Mouse (Mus musculus) heart, adult 11 months (tissue): Measurements from ENCODE around the gene Gpr162.
A peak's percentile ranks its signal among the peaks of the same experiment; 100 is the strongest.
"Not testable (repeated sequence)": the region's sequence is repeated elsewhere in the genome, so short reads cannot be mapped to it uniquely, and the experiment has no call there.

Experiments used
- DNase-seq: peaks from one replicate; pipeline ENCODE4 v3.0.0; 2022

The Gpr162 gene

DNA sequence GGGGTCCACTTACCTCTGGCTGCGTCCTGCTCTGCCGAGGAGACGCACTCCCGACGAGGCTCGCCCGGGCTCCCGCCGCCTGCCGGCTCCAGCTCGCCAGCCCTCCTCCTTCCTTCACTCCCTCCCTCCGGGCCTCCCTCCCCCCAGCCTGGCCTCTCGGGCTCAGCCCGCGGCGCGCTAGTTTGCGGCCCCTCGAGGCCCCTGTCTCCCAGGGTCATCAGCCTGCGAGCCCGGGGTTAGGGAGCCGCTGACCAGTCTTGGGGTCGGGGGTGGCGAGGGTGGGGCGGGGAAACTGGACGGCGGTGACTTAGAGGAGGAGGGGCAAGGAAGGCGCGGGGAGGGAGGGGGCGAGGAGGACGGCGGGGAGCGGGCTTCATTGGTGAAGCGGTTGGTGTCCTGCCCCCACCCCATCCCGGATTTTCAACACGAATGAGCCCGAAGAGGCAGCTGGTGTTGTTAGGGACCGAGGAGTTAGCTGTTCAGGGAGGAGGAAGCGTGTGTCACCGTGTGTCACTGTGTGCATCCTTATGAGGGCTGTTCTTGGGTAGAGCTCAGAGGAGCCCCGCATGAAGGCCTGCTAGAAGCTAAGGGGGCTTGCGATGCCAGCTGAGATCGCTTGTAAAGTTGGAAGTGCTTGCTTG is at the start of gene Gpr162:
Gpr162 (minus strand) TSS at position 326 of the 641 bp plus-strand sequence.
- DNase-seq, result peak; percentile 95

DNA sequence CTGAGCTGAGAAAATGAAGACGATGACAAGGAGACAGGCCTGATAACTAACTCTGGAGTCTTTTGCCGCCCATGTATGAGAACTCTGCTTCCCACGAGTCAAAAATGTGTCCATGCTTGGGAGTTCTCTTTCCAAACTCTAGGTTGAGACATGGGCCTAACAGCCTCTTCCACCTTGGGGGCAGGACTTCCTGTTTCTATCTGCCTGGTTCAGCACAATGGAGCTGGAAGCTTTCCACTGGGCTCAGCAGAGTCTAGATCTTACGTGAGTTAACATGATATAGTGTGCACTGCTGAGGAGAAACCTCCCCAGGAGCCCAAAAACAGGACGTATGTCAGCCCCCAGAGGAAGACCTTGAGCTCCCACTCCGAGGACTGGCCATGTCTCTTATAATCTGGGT is 49.4 kb upstream of the Gpr162 start:
- DNase-seq, result no peak

DNA sequence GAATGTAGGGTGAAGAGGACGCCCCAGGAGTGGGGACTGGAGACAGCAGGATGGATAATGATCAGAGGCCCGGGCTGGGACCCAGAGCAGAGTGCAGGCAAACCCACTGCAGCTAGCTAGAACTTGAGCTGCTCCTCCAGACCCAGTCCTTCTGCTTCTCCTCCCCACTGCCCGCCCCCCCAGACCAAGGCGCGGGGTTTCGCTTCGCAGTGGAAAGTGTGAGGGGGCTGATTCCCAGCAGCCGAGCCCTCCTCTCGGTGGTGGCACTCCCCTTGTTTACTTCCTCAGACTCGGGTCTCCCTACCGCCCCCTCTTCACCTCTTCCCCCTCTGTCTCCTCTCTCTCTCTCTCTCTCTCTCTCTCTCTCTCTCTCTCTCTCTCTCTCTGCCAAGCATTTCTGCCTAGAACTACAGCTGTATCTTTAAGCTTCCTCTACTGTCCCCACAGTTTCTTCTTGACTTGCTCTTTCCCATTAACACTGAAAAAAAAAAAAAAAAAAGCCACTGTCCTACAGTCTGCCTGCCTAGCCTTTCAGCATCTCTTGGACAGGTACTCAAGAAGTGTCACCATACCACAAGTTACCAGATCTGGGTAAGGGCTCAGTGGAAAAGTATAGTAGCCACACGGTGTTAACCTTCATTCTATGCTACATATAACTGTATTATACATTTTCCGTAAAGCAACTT is 47.9 kb upstream of the Gpr162 start, which contains the start of gene Lag3:
Lag3 (minus strand) TSS at position 173 of the 686 bp plus-strand sequence.
- DNase-seq, result no peak

DNA sequence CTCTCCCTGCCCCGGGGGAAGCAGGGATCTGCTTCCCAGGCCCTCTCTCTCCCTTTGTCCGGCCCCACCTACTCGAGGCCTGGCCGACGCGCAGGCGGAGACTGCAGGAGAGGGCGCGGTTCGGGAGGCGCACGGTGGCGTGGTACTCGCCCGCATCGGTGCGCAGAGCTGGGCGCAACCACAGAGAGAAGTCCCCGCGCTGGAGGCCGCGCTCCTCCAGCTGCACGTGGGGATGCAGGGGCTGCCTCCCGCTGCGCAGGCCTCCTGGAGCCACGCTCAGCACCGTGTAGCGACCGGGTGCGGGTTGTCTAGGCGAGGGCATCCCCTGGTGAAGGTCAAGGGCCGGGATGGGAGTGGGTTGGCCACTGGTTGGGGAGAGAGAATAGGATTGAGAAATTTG is 46.2 kb upstream of the Gpr162 start:
- DNase-seq, result no peak

DNA sequence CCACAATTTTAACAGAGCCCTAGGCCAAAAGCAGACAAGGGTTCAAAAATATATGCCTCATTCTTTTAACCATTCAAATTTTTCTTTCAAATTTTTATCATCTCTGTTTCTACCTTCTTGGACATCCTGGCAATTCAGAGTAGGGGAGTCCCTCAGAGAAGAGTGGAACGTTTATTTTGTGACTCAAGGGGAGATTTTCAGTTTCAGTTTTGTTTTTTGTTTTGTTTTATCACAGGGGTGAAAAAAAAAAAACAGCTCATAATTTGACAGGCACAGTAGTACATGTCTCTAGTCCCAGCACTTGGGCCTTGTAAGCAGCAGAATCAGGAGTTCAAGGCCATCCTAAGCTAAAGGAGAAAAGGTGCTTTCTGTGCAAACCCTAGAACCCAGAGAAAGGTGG is 44.0 kb upstream of the Gpr162 start:
- no peak for DNase-seq

DNA sequence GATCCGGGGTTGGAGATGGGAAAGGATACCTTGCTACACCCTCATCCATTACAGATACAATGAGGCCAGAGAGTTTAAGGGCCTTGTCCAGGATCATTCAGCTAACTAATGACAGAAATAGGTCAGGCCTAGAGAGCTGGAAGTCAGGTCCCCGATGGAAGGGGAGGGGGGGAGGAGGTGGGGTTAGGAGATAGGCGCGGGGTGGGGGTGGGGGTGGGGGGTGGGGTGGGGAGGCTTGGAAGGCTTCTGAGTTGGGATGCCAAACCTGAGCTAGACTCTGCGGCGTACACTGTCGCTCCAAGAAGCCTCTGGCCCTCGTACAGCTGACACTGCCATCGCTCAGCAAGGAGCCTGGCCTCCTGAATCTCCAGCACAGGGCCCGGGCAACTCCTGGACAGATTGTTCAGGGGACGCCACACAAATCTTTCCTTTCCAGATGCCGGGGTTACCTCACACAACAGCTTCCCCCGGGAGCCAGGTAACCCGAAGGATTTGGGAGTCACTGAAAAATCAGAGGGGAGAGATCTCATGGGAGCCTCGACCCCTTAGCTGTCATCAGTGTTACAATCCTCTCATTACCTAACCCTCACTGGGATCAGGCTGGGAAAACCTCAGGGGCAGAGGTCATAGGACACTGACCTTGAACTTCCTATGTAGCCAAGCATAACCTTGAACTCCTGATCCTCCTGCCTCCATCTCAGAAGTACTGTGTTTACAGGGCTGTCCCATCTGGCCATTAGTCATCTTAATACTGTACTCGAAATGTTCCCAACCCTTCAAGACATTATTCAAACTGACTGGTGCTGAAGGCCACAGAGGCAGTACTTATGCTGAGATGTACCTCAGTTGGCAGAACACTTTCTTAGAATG is 41.4 kb upstream of the Gpr162 start:
- DNase-seq, result no peak

DNA sequence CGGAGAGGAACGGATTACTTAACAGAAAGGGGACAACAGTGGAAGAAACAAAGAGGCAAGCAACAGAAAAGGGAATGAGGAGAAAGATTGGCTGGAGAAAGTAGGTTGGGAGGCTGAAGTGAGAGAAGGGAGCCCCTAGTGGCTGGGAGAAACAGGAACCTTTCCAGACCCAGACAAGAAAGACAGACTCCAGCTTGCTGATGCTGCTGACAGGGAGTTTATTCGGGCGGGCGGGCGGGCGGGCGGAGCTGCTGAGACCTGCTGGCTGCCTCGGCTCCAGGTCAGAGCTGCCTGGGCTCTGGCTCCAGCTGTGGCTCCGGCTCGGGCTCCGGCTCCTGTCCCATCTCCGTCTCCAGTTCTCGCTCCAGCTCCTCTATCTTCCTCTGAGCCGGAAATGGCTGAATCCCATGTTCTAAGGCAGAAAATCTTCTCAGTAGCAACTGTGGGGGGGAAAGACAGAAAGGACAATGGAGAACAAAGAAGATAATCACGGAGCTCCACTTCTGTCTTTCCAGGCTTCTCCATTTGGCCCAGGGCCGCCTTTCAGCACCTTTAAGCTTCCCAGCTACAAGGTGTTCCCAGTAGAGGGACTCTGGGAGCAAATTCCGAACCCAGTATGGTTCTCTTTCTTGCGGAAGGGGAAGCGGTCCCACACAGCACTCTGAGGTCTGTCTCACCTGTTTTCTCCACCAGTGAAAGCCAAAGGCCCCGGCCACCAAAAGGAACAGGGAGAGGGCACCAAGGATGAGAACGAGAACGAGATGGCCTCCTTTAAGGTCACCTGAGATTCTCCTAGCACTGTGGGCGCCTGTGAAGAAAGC is 40.6 kb upstream of the Gpr162 start:
- DNase-seq, result peak; percentile 98

DNA sequence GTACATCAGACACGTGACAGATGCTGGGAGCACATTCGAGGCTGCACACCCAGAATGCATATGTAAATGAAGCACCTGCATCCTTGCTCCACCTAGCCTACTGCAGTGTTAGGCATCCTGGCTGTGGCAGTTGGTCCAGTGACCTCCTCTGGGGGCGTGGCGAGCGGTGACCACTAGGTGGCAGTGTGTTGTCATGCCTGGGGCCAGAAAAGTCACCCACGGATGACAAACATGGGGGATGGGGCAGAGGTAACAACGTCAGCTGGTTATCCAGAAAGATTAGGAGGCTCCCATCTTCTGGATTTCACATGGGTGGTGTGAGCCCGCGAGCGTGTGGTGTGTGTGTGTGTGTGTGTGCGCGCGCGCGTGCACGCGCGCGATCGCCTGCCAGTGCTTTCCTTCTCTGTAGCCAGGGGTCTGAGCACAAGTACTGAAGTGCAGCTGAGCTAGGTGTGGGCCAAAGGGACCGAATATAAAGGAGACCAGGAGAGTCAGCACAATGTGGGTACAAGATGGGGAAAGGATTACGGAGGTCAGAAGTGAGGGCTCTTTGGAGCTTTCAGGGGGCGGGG is 39.9 kb upstream of the Gpr162 start:
- peak; percentile 99 for DNase-seq

DNA sequence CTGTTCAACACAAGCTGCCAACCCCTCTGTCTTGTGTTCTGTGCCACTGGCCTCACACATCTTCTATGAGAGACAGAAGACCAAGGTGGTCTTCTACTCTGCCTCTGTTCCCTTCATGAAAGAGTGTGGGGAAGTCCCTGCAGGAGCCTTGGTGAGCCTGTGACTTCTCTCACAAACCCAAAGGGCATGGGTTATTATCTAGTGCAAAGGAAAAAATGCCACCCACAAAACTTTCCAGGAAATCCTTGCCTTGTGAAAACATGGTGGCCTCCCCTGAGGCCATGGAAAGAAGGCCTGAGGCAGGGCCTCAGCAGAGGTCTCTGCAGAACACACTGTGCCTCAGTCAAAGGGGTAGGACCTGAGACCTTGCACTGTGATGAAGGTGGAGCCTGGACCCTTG is 38.1 kb upstream of the Gpr162 start:
- DNase-seq, result no peak

DNA sequence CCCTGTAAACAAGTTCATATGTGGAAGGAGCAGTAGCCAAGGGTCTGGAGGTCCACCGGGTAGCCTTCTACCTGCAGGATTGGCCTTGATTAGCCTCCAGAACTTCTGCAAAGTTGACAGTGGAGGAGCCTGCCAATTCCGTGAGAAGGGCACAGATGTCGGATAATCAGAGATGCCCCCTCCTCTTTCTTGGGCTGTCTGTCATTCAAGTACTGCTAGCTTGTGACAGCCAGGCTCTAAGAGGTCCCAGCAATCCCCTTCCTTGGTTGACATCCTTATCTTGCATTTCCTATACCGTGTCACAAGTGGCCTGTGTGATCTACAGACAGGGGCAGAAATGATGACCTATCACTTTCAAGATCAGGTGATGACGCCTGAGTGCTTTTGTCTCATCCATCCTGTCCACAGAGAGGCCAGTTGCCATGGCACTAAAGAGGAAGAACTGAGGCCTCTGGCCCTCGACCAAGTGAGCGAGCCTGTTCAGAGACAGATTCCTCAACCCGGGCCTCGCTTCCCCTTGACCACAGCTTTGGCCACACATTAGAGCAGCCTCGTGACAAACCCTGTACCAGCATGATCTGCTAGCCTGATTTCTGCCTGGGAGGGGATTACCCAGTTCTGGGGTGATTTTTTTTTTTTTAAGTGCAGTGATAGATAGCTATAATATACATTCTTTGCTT is 37.2 kb upstream of the Gpr162 start:
- peak; percentile 98 for DNase-seq

DNA sequence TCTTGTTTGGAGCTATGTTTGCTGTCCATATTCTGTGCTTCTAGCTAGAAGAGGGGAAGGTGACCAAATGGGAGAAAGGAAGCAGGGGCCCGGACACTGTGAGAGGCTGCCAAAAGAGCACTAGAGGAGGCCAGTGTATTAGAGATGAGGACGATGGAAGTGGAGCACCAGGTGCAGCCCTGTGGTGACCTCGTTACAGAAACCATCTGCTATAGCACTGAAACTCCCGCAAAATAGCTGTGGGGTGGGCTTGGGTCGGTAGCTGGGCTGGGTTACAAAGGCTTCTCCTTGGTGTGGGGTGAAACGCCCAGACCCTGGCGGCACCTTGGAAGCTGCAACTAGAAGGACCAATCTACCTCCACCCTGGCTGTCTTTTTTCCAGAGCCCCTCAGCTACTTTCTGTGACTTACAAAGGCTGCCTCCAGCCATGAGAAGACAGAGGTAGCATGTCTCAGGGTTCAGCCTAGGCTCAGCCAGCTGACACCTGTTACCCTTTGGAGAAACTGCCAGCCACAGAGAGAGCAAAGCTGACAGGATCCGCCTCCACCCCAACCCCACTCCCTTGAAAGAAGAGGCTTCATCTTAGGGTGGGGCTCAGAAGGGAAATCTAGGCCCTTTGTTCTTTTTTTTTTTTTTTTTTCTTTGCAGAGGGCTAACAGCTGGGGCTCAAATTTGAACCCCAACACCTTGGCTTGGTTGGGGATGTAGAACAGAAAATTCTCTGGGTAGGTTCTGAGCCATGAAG is 36.4 kb upstream of the Gpr162 start:
- DNase-seq, result no peak

DNA sequence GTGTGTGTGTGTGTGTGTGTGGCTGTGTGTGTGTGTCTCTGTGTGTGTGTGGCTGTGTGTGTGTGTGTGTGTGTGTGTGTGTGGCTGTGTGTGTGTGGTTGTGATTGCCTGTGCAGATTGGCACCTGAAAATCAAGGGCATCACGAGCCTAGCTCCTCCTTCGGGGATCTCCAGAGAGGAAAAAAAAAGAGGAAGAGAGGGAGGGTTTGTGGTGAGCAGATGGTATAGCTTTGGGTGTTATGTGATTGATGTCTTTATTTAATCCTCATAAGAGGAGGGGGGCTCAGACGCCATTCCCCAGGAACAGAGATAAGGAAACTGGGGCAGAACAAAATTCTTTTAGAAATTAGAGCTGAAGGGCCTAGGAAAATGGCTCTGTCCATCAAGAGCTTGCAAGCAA is 34.6 kb upstream of the Gpr162 start:
- DNase-seq, result no peak

DNA sequence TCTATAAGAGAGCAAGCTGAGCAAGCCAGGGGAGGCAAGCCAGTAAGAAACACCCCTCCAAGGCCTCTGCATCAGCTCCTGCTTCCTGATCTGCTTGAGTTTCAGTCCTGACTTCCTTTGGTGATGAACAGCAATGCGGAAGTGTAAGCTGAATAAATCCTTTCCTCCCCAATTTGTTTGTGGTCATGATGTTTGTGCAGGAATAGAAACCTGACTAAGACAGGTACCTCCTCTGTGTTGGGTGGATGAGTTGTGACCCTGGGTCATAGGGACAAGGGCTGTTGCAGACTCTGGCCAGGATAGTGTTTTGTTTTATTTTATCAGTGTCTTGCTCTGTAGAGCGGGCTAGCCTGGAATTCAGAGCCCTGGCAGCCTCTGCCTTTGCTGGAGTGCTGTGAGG is 30.3 kb upstream of the Gpr162 start:
- DNase-seq, result not testable (repeated sequence)

DNA sequence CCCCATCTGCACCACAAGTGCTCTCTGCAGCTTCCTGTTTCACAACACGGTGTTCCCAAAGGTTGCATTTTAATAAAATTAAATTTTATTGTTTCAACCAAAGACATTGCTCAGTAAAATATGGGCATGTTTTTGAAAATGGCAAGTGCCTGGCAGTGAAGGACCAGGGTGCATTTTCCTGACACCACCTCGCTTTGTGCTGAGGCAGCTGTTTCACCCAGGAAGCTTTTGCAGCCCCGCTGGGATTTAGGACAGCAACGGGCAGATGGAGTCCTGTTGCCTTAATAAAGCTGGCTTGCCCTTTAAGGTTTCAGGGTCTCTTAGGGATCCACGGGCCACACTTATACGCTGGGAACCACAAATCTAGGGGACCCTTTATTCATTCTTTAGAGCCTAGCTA is 27.2 kb upstream of the Gpr162 start:
- no peak for DNase-seq

DNA sequence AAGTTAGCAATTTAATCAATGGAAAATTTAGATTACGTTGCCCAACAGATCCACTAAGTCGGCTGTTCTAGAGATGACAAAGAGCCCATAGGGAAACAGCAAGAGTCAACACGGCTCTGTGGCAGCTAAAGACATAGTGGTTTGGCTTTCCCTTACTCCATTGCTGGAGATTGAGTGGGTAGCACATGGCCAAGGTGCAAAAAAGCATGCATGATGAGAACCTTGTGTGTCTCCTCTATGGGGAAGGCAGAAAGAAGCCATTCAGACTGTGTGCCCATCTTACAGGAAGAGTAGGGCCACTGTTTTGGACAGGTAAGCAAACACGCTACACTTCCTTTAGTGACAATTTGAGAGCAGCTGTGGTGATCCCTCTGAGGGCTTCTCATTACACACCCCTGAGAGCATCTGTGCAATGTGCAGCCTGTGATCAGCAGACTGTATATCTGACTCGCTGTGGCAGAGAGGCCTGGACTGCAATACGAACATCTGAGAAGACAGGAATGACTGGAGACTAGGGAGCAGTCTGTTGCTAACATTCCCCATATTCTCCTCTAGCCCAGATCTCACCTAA is 24.9 kb upstream of the Gpr162 start:
- no peak for DNase-seq

DNA sequence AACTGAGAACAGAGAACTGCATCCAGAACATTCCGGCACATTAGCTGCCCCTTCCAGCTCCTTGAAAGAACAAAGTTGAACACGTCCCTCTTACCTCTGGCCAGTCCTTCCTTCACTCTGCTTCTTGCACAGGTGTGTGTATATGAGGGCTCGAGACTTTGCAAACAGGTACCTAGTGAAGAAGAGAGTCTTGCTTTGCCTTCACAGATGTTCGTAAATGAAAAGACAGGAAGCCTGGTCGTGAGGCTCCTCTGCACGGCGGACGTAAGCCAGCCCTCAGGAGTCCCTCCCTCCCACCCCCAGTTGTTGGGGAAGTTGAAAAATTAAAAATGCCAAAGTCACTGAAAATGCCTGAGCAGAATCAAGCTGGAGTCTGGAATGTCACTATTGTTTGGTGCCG is 24.2 kb upstream of the Gpr162 start, which contains the start of gene Cd4:
Cd4 (minus strand) TSS at position 236 of the 400 bp plus-strand sequence.
- DNase-seq, result no peak

DNA sequence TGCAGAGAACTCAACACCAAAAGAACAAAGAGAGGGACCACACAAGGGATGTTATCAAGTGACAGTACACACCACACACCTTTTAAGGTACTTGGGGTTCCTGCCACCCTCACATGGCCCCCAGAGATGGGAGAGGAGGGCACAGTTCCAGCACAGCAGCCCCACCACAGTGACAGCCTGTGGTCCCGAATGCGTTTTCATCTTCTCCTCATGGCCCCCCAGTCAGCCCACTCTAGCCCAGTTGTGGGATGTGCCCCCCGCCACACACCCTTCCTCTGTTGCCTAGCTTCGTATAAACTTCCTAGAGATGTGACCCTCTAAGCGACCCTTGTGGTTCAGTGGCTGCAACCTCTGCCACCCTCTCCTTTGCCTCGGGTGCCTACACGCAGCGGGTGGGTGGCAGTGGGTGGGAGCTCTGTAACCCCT is 22.2 kb upstream of the Gpr162 start:
- no peak for DNase-seq

DNA sequence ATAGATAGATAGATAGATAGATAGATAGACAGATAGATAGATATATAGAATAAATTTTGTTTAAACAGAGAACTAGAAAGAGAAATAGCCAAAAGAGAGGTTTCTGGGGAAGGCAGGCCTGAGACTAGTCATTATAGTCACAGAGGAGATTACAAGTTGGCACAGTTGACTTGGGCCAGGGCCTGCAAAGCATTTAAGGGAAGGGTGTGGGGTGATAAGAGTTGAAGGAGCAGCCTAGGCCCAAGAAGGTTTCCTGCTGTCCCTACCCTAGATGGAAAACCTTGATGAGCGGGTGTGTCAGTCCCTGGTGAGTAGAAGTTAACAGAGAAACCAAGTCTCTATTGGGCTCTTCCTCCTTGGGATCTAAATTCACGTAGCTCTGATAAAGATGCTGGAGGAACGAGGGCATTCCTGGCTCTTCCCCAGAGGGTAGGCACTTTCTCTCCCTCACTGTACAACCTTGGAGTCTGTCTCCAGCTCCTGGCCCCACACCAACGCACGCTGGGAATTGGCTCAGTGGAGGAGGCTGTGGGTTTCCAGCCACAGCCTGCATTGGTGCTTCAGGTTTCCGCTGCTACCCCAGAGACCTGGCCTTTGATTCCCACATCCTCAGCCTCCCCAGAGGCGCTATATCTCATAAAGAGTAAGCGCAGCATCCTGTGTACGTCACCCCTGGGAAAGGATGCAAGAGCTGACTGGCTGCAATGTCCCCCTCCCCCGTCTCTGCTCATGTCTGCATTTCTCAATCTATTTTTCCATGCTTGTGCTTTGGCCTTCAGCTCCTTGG is 21.1 kb upstream of the Gpr162 start:
- peak; percentile 97 for DNase-seq

DNA sequence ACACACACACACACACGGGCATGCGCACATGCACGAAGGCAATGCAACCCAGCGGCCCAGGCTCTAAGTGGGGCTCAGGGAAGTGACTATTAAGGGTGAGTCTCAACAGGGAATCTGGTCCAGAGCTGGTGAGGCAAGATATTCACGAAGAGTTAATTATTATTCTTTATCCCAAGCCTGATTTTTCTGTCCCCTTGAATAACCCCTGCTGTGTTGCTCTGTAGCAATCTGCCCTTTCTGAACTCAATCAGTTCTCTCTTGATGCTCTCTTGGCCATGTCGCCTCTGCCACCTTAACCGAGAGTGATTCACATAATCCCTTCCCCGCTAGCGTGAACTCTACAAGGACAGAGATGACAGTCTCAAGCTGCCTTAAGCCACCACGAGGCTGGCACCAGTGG is 19.6 kb upstream of the Gpr162 start:
- DNase-seq, result no peak

DNA sequence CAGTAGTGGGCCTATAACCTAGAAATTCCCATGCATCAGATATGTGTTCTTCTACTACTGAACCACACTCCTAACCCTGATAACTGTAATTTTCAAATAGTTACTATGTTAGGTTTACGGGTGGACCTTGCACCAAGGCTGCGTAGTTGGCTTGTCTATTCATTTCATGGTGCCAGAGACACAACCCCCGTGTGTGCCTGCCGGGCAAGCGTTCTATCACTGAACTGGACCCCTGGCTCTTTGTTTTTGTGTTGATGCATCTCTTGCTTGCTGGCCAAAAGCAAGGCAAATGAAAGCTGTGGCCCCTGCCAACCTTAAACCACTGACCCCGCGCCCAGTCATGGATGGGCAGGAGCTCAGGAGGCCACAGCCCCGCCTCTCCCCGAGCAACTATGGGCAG is 18.0 kb upstream of the Gpr162 start:
- DNase-seq, result no peak
